Mouse (Mus musculus): ENCODE data around the gene Hnrnpk. TPM values are rescaled to one million over a fixed set of nuclear protein-coding genes. Genes with fewer than 3 reads are reported as not detected.
A peak's percentile ranks its signal among the peaks of the same experiment; 100 is the strongest.
"Not testable (repeated sequence)": the region's sequence is repeated elsewhere in the genome, so short reads cannot be mapped to it uniquely, and the experiment has no call there.

Hnrnpk gene
- total RNA-seq (2021): 100 to 1,000 TPM; 504 to 564 TPM
- long read RNA-seq, experiment 1, partial matches to known transcripts: 19 of 580 reads
- long read RNA-seq, experiment 1, other reads (novel, unspliced or antisense): 560 of 580 reads
- long read RNA-seq, experiment 2, partial matches to known transcripts: 129 of 486 reads
- long read RNA-seq, experiment 2, other reads (novel, unspliced or antisense): 357 of 486 reads

DNA sequence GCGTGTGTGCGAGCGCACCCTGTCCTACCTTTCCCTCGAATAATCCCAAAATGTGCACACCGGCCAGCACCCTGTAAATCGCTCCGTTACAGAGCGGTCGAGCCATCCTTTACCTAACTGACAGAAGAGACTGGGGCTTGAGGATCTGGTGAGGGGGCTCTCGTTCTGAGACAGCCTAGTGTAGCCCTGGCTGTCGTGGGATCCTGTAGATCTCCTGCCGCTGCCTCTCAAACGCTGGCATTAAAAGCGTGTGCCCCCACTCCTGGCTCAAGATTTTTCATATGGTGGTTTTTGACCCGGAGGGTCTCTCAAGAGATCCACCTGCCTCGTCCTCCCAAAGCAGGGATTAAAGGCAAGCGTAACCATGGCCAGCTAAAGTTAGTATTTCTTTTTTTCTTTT is at the start of gene Hnrnpk:
Hnrnpk (minus strand) TSS at position 101 of the 400 bp plus-strand sequence.
- not testable (repeated sequence) for DNase-seq

DNA sequence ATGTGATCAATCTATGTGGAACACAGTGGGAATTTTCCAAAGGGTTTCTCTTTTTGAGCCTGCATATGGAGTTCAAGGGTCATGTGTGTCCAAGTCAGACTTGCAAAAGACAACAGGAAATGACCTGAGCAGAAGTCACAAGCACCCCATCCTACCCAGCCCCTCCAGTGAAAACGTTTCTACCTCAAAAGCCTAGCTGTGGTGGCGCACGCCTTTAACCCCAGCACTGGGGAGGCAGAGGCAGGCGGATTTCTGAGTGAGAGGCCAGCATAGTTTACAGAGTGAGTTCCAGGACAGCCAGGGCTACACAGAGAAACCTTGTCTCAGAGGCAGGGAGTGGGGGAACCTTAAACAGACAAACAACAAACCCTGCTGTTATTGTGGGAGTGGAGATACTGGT is 49.1 kb upstream of the Hnrnpk start:
- no peak for DNase-seq

DNA sequence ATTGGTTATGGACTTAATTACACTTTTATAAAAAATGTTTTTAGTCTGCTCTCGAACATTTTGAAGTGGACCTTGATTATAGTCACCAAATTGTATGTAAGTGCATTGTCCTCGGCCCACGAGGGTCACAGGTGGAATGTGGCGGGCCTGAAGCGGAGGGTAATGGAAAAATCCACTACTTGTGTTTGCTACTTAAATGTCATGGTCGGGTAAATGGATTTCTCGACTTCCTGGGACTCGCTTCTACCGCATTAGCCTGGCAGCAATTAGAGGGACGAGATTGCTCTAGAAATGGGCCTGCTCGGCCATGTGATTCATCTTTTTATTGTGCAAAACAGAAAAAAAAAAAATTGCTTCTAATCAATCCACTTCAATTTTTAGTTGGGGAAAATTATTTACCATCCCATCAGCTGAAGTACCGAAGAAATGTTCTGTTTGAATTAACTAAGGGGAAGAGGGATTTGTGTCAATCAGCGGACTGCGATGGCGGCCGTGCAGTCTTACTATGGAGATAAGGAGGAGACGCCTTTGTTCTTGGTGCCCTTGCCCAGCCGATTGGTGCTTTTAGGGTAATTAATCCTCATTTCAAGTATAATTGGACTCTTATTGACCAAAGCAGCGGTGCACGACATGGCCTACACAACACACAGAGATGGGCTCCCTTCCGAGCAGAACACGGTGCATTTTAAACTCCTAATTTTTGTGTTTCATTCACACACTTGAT is 47.5 kb upstream of the Hnrnpk start:
- no peak for DNase-seq

DNA sequence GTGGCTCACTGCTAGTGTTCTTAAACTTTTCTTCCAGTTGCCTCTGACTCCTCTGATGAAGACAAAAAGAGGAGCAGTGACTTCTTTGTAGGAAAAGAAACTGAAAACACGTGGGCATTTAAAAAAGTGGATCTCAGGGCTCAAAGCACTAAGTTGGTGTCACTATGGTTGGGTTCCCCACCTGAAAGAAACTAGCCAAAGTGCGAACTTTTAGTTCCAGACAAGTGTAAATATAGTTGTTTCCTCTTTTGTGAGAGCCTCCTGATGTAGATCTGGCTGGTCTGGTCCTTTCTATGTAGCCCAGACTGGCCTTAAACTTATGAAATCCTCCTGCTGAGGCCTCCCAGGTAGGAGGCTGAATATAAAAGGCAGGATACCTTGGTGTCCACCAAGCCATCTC is 43.4 kb upstream of the Hnrnpk start:
- DNase-seq: no peak

DNA sequence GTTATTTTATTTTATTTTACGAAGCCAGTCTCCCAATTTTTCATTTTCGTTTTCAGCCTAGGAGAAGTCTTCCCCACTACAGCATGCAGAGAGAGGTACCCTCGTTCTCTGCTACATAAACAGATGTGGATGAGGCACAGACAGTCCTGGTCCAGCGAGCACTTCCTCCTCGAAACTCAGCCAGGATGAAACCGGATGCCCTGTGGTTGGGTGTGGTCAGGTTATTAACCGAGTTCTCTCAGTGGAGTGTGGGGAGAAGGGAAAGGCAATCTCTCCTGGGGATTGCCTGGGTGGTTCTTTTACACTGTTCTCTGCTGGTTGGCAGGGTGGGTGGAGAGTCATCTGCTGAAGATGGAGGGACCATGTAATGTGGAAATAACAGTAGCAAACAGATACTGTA is 40.6 kb upstream of the Hnrnpk start:
- DNase-seq: no peak

DNA sequence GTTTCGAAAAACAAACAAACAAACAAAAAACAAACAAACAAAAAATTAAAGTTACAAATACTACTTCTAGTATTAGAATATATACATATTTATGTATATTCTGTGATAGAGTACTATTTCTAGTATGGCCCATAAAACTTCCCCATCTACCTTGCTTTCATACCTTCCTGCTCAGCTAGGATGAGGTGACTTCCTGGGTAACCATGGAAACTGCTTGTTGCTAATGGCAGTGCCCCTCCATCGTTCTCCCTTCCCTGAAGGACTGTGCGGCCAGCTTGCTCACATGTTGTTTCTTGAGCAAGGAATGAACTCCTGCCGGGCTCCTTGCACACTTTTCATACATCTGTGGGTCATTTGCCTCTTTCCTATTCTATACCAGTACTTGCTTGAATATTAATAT is 40.2 kb upstream of the Hnrnpk start:
- DNase-seq: no peak

DNA sequence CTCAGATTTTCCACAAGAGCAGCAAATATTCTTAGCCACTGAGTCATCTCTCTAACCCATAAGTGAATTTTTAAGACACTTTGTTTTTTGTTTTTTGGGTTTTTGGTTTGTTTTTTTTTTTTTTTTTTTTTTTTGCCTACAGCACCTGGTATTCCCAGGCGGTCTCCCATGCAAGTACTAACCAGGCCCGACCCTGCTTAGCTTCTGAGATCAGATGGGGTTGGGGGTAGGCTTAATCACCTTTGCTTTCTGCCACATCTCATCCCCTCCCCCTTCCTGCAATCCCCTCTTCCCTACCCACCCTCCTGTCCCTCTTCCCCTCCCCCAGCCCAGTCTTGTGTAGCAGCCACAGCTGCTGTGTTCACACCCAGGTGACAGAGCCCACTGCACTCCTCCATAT is 36.6 kb upstream of the Hnrnpk start:
- no peak for DNase-seq

DNA sequence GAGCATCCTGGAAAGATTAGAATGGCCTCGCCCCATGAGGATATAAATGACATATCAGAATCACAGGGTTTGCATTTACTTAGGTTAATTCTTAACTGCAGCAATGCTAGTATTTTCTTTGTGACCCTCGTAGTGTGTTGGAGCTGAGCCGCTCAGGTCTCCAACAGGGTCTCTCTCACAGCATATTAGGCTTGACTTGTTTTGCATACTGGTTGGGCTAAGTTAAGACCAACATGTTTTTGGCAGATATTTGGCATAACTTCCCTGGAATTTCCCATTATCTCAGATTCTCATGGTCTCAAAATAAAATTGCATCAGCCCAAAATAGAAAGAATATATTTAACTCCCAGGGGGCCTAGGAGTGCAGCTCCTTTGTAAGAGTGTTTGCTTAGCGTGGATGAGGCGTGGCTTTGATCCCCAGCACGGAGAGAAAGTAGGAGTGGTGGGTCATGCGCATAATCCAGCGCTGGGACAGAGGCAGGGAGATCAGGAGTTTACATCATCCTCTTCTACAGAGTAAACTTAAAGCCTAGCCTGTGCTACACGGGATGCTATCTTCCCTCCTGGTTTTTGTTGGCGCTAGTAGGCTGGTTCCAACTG is 20.0 kb upstream of the Hnrnpk start:
- no peak for DNase-seq

DNA sequence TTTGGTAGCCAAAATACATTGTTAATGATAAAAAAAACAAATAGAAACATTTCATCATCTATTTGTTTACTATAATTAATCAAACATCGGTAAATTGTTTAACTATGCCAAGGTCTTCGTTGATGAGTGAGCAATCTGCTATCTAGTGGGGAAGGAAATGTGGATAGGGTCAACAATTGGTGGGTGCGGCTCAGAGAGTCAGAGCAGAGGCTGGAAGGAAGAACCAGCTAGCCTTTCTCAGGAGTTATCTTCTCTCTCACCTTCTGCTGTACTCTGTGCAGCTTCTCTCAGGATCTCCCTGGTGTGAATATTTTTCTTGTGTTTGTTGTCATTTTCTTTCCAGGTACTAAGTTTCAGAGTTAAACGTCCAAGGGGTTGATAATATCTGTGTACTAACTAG is 19.1 kb upstream of the Hnrnpk start:
- DNase-seq: no peak

DNA sequence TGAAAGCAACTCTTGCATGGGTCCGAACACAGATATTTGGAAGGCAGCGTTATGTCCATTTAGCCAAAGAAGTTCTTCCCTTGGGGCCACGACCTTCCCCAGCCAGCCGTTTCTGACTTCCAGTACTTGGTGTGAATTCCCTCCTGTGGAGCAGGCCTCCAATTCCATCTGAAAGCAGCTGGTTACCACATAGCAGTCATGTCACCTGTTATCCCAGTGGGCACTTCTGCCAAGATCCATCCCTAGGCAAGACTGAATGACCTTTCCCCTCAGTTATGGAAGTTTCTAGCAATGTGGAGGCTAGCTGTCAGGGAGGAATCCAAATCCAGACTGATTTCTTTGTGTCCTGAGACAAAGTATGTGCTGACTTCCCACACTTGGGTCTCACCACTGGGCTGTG is 17.9 kb upstream of the Hnrnpk start:
- DNase-seq: no peak

DNA sequence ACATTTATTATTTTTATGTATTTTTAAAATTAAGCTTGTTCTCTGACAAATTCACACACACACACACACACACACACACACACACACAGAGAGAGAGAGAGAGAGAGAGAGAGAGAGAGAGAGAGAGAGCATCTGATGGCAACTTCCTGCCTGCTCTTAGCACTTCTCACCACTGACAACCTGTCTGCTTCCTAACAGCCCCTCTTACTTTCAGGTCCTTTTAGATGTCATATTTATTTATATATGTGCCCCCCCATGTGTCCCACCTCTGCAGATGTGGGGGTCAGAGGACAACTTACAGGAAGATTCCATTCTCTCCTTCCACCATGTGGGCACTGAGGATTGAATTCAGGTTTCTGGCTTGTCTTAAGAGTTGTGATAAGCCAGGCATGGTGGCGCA is 16.1 kb upstream of the Hnrnpk start:
- no peak for DNase-seq

DNA sequence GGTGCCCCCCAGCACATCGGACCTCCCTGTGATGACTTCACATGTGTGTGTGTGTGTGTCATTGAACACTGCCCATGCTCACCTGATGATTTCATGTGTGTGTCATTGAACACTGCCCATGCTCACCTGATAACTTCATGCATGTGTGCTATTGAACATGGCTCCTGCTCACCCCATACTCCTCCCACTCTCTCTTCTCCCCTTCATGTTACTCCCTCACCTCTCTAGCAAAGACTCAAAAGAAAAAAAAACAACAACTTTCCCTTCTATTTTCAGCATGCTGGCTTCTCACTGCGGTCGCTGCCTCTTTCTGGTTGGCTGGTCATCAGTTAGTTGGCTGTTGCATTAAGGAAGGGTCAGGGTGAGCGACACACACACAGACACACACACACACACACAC is 15.5 kb upstream of the Hnrnpk start:
- no peak for DNase-seq

DNA sequence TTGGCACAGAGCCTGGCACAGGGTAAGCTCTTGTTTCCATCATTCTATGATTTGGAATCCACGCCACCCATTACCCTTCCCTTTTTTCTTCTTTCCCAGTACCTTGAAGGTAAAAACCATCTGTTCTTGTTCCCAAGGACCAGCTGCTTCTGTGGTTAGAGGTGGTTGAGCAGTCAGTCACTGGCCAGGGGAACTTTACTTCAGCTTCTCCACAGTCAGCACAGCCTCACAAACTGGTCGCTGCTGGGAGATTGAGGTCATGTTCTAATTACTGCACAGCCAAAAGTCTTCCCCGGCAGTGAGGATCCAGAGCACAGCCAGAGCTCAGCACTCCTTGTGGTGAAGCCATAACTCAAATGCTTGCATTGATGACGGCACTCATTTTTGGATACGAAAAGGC is 12.7 kb upstream of the Hnrnpk start:
- DNase-seq: peak; percentile 38

DNA sequence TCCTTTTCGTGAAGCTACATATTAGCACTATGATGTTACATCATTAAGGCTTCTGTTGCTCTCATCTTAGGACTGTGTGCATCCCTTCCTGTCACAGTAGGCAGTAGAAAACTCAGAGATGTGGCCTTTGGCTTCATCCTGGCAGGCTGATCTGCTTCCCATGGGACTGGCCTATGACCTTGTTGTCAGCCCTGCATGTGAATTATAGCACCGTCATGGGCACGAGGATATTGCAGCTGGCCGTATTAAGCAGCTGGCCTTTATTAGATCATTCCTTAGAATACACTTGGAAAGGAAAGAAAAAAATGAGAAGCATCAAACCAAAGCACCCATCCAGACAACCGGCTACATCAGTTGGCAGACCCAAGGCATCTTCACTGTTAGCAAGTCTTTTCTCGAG is 12.2 kb upstream of the Hnrnpk start:
- peak; percentile 23 for DNase-seq

DNA sequence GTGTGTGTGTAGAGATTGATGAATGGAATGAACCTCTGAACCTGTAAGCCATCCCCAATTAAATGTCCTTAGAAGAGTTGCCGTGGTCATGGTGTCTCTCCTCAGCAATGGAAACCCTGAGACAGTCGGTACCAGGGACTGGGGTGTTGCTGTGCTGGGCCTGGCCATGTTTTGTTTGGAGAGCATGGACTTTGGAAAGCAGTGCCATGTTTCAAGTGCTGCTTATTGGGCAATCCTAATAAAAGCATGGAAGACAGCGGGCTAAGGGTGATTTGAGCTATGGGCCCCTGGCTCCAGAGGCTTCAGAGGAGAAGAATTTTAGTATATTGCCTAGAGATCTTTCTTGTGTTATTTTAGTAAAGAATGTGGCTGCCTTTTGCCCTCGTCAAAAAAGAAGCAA is 7.9 kb upstream of the Hnrnpk start:
- no peak for DNase-seq

DNA sequence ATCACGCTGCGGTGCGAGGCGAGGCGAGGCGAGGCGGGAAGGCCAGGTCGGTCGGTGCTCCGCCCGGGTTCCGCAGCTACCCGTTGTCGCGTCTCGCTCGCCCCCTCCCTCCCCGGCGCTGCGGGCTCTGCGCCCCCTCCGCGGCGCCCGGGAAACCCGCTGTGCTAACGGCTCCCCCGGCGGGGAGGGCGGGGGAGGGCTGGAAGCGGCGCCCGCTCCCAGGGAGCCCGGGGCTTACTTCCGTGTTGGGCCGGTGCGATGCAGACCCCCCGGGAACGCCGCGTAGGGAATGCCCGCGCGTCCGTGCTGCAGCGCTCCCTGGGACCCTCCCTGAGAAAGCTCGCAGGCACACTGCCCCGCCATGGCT is 416 bp downstream of the Hnrnpk start:
- DNase-seq: no peak

DNA sequence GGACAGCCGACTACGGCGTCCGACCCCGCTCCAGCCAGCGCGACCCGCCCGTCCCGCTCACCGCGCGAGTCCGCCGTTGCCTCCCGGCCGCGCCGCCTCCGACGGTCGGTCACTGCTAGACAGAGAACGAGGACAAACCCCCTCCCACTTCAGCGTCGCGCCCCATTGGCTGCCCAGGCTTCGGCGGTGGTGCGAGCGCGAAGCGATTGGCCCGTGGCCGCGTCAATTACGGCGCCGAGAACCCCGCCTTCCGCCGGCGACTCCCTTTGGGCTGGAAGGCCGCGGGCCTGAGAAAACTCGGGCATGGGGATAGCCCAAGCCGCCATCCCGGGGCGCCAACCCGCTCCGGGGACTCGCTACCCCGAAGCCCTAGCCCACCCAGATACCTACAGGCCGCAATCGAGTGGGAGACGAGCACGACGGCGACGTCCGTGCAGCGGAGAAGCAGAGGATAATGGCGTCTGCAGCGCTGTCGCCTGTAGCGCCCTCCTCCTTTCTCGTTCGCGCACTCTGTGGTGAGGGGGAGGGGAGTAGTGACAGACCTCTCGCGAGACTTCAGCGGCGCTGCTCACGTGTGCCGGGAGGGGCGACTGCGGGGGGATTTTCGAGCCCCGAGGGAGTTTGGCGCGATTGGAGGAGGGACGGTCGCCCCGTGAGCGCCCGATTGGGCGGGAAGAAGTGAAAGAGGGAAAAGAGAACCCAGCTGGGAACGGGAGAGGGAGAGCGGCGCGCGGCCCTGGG is 970 bp downstream of the Hnrnpk start, which contains the start of gene Rmi1:
Rmi1 (plus strand) TSS at position 246 of the 741 bp plus-strand sequence.
- DNase-seq: peak; percentile 98

DNA sequence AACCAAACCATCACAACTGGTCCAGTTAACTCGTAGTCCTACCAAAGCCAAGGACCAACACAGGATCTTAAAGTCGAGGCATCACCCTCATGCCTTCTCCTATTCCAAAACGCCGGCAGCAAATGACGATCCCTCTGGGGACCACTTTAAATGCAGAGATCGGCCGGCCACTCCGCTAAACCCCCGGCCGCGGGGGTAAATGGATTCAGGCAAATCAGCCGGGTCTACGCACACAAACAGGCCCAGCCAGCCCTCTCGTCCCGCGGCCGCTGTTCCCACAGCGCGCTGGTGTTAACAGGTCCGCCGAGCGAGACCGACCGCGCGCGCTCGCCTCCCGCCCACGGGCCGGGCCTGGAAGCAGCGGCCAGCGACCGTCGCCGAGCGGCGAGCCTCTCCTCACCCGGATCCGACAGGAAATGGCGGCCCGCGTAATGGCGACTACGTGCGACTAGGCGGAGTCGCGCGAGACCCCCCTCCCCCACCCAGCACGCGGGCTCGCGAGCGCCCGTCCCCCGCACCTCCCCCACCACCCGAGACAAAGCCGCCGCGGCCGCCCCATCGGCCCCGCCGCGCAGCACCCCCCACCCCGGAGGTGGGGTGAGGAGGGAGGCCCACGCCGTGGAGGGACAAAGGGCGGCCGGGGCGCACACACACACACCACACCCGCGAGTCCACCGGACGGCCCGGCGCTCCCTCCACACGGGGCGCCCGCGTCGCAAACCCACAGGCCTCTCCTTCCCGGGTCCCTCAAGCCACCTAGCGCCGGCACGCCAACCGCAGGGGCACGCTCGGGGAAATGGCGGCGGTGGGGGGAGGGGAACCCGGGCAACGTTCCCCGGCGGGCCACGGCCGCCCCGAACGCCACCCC is 1.8 kb downstream of the Hnrnpk start:
- DNase-seq: peak; percentile 82

DNA sequence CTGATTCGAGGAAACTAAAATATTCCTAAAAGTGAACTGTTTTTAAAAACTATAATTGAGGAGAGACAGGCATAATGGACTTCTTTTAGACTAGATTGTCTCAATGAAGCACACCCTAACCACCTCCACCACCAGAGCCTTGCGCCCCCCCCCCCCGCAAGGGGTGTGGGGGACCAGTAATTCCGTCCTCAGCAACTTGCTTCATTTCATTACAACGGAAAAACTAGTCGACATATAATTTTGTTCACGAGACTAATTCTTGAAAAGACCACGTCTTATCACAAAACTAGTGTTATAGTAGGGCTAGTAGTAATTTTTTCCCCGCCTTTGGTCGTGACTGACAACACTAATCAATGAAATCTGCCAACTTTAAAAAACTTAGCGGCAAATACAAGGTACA is 2.6 kb downstream of the Hnrnpk start:
- DNase-seq: no peak

DNA sequence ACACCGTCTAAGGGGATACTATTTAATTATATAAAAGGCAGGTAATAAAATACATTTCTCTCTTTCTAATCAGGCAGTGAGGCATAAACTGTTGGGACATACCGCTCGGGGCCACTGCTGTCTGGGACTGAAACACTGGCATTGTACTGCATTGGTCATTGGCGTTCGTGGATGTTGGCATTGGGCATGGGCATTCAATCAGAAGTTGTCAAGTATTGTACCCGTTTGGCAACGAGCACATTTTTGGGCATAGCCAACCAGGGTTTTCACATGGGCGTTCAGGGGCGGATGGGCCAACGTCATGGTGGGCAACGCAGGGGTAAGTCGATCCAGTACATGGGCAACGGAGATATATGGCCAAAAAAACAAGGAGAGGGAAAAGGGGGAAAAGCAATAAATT is 5.5 kb downstream of the Hnrnpk start:
- DNase-seq: no peak

DNA sequence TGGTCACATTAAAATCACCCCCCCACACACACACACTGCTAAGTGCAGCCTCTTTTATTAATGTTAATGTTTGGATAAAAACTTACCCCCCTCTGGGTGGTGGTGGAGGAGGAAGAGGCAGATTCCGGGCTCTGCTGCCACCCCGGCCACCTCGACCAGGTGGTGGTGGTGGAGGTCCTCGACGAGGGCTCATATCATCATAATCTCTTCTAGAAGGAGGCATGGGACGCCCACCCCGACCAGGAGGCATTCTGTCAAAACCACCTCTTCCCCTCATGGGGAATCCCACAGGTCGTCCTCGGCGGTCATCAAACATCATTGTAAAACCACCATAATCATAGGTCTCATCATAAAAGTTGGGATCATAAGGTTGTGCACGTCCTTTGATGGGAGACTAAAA is 8.8 kb downstream of the Hnrnpk start:
- DNase-seq: not testable (repeated sequence)

DNA sequence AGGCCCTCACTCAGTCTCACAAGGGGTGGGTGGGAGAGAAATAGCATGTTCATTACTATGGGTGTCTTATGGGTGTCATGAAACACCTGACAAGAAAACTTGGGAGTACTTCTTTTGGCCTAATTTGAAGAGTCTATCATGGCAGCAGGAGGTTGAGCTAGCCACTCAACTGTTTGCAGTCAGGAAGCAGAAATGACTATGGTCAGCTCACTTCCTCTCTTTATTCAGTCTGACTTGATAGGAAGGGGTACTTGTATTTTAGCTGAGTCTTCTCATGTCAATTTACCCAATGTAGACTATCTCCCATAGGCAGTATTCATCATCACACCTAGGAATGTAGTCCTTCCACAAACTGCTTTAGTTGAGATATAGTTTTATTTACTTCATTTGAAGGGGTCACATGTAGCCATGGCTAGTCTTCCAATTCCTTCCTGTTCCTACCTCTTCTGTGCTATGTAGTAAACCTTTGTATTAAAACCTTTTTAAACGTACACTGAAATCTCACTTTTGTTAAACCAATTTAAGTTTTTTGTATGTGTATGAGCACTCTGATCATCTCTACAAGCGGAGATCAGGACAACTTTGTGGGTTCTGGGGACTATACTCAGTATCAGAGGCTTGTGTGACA is 13.7 kb downstream of the Hnrnpk start:
- DNase-seq: no peak
